Mouse (Mus musculus) G1E-ER4 (cell line): ENCODE measurements around the gene Fbxw4. TPM values are rescaled to one million over a fixed set of nuclear protein-coding genes. Genes with fewer than 3 reads are reported as not detected.

Experiments
- GATA1 ChIP-seq: IDR thresholded peaks from one replicate; pipeline ENCODE4 v1.8.0; 2012; ENCODE audit warnings: low read length, inconsistent platforms
- polyA plus RNA-seq: library from polyadenylated mRNA; stranded (reverse); fragments of >175 nt; gene quantifications from 2 replicates; pipeline ENCODE4 v1.2.3, GENCODE M21; 2012

Fbxw4 gene
- polyA plus RNA-seq, 1 experiment = 45.7 TPM

DNA sequence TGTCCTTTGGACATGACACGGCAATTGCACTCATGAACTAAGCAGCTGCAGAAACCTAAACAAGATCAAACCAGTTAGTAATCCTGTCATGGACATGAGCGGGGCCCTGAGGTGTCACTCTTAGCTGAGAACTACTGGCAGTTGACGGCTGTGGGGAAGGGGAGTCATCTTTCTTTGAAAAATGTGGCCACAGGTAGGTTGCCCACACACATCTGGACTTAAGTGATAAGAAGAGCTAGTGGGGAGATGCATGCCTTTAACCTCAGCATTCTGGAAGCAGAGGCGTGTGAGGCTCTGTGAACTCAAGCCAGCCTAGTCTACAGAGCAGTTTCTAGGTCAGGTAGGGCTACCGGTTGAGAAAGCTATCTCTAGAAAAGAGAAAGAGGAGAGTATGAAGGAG lies 57.5 kb downstream of the Fbxw4 start:
- peak; percentile 36 for TF ChIP-seq GATA1

DNA sequence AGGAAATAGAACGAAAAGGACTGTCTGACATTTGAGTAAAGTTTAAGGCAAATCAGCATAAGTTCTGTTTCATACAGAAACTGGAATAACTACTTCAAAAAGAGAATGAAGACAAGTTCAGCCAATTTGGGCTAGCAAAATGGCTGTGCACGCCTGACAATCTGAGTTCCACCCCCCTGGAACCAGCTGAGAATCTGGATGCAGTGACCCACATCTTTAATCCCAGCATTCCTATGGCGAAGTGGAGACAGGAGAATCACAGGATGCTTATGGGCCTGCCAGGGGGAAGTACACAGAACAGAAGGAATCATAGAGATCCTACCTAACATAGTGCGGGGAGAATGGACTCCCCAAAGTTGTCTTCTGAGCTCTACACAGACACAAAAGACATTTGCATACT lies 63.0 kb downstream of the Fbxw4 start:
- no peak for TF ChIP-seq GATA1

DNA sequence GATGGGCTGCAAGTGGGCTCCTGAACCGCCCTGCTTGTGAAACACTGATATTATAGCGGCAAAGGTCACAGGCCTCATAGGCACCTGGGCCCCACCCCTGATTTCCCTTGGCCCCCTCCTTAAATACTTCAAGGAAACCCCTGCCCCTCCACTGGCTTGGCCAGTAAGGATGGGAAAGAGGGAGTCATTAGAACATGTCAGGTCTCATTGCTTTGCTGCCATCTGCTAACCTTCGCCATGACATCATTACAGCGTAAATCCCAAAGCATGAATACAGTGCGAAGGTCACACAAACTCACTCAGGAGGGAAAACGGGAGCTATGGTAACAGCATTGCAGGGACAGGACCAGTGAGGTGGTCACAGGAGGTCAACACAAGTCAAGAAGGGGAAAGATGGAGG lies 63.7 kb downstream of the Fbxw4 start:
- TF ChIP-seq GATA1 = no peak

DNA sequence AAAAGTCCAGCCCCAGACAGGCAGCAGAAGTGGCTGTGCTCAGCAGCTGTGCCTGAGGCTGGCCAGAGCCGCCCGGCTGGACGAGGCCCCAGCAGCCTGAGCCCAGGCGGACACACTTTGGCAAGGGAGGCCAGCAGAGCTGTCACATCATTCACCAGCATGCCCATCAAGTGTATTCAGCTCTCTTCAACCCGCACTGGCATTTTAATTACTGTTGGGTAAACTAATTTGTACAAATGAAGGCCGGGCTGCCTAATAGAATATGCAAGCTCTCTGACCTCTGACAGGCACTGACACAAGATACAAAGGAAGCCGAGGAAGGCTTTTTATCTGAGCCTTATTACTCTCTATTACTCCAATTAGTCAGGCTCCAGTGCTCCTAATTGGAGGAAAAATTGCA lies 64.1 kb downstream of the Fbxw4 start:
- no peak for TF ChIP-seq GATA1

DNA sequence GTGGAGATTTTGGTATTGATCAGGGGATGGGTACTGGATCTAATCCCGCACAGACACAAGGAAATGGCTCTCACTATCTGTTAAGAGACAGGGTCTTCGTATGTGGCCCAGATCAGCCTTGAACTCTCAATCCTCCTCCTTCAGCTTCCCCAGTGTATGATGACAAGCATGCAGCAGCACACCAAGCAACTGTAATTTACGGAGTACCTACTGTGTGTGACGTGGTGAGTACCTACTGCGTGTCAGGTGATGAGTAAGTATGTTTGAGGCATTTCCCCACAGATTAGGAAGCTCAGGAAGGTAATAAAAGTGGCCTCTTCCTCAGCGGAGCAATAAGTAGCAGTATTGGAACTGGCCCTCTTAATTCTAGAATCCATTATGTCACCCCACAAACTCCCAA lies 64.6 kb downstream of the Fbxw4 start:
- no peak for TF ChIP-seq GATA1

DNA sequence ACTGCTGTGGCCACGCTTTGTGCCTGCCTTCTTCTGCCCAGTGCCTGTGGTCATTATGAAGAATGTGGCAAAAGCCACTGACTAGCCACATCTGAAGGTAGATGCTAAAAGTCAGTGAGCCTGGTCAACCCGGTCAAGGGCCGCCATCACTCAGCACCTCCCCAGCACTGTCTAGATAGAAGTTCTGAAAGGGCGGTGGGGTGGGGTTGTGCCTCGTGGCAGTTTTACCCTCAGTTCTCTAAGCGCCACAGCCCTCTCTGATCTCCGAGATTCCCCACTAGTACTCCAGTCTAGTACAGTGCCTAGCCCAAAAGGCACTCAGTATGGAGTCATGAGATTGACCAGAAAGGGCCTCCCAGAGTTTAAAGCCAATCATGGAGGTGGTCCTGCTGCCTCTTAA lies 66.0 kb downstream of the Fbxw4 start:
- TF ChIP-seq GATA1 = no peak

DNA sequence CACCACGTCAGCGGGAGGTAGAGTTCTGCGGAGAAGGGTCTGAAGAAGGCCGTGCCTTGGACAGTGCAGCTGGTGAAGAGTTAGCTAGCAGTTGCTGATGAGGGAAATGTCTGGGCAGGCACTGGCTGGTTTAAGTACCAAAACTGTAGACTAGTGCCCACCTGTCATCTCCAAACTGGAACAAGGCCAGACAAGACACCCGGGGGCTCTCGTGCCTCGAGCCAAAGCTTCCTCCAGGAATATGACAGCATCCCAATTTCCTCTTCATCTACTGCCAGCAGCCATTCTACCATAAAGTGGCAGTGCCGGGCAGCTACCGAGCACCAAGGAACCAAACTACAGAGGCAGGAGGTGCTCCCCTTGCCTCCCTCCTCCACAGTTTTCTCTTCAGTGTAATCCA lies 67.2 kb downstream of the Fbxw4 start:
- TF ChIP-seq GATA1 = no peak

DNA sequence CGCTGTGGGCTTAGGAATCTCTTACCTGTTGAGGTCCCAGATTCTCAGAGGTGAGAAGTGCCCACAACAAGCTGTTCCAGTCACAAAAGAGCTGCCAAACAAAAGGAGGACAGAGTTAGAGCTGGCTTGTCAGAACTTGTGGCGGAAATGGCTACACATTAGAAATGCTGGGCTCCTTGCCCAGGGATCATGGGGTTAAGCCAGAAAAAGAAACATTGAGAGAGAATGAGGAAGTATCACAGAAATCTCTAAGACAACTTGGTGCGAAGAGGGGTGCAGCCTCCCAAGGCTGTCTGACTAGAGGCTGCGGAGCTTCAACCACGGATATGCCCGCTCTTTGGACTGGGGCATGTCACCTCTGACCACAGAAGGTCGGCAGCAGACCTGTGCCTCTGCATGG lies 68.4 kb downstream of the Fbxw4 start:
- no peak for TF ChIP-seq GATA1

DNA sequence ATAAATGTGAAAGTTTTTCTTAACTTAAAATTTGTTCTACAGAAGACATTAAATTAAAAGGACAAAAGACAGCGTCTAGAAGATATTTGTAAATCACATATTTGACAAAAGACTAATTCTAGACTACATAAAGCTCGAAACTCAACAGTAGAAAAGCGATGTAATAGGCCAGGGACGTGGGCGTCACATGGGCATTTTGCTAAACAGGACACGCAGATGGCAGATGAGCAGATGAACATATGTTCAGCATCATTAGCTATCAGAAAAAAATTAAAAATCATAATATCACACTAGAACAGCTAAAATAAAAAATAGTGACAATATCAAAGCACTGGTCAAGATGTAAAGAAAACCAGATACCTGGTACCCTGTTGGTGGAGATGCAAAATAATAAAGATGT lies 70.4 kb downstream of the Fbxw4 start:
- no peak for TF ChIP-seq GATA1

DNA sequence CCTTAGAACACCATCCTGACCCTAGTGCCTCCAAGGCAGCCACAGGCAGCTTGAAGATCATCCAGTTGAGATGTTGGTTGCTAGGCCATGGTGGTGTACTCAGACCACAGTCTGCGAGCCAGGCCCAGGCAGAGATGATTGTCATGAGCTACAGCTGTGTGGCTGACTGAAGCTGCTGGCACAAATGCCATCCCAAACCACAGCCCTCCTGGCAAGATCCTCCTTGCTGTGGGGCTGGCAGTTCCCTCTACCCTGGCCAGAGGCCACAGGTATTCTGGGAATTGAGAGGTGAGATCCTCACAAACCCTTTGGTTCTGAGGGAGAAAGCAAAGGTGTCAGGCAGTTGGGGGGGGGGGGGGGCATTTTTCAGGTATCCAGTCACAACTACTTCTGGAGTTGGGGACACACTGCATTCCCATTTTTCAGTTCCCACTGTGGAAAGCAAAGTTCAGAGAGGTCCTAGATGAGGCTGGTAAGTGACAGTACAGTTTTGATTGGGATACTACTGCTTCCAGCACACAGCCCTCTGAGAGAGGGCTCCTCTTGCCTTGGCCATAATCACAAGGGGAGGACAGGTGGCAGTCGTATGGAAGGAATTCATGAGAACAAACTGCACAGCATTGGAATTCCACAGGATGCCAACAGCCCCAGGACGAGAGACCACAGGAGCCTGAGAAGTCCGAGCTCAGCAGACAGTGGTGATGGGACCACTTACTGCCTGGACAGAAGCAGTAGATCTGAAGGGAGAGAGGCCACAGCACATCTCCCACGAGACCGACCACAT lies 72.4 kb downstream of the Fbxw4 start:
- TF ChIP-seq GATA1 = no peak

DNA sequence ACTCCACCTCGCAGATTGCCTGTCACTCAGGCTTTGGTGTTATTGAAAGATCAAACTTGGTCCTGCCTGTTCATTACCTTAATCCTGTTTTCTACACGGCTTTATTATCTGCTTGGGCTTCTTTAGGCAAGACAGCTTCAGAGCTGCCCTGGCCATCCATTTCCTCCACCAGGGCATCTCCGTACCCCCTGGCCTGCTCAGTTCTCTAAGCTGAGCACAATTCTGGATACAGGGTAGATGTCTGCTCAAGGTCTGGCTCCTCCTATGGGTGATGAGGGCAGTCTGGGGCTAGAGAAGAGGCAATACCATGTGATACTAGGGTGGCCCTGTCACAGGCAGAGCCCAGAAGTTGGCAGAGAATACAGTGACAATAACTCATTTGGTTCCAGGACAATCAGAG lies 73.3 kb downstream of the Fbxw4 start:
- TF ChIP-seq GATA1 = no peak

DNA sequence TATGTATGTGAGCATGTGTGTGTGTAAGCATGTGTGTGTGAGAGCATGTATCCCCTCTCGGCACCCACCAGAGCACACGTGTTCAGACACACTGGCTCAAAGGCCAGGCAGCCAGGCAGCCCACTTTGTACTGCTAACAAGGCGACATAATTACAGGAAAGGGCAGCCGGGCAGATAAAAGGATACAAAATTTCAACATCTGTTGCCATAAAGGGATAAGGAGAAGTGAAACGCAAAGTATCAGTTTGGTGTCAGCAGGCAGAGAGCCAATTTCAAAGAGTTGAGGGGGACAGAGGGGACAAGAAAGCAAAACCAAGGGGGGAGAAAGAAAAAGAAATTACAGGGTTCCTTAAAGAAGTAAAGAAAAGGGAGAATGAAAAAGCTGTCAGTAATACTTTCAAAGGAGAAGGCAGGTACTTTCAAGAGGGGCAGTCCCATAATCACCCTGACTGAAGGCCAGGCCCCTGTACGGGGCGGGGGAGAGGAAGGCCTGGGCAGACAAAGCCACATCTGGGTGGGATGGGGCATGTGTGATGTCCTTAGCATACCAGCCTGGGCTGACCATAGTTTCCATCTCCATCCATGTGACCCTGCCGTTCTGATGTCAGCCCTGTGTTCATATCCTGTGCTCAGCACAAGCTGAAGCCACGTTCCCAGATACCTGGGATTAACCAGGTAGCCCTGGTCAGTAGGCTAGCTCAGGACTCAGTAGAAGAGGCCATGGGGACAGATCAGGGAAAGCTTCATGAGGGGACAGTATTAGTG lies 75.1 kb downstream of the Fbxw4 start:
- TF ChIP-seq GATA1 = no peak

DNA sequence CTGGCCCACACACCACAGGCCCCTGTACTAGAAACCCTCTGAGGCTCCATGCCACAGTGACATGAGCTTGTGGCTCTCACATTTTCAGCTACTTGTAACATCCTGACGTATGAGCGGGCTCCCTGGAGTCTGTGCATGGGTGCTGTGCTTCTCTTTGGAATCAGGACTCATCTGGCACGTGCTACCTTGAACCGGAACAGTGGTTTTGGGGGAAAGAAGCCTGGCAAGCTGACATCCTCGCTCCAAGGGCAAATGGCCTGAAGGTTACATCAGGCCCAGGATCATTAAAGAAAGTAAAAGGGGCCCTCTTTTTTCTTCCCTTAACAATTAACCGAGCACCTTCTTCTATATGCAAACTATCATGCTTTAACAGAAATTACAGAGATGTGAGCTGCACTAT lies 77.0 kb downstream of the Fbxw4 start:
- no peak for TF ChIP-seq GATA1

DNA sequence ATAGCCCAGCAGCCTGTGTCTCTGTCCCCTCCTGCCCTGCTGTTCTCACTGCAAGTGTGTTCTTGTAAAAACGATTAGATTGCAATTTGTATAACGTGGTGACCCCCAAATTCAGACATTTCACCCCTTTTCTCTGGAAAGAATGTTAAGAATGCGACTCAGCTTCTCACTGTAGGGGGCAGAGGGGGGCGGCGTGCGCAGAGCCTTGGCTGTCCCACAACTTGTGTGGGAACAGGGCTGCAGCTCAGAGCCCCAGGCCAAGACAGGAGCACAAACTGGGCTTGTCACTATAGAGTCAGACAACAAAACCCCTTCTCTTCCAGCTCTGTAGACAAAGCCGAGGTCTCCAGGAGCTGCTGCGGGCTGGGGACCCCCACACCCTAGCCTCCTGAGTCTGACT lies 78.0 kb downstream of the Fbxw4 start:
- TF ChIP-seq GATA1 = no peak

DNA sequence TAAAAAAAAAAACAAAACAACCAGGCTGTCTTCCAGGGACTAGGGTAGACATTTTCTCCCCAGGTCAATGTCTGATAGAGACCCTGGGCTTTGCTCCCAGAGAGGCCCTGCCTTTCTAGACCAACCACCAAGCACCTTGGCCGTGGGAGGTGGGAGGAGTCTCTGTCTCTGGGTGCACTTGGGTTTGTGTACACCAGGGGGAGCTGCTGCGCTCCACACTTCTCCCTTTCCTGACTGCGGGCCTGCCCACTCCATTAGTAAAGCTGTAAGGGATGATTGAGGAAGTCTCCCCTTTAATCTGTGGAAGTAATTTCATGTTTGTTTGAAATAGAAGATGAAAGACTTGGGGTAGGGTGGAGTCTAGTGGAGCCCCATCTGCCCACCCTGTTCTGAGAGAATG lies 78.9 kb downstream of the Fbxw4 start:
- TF ChIP-seq GATA1 = no peak

DNA sequence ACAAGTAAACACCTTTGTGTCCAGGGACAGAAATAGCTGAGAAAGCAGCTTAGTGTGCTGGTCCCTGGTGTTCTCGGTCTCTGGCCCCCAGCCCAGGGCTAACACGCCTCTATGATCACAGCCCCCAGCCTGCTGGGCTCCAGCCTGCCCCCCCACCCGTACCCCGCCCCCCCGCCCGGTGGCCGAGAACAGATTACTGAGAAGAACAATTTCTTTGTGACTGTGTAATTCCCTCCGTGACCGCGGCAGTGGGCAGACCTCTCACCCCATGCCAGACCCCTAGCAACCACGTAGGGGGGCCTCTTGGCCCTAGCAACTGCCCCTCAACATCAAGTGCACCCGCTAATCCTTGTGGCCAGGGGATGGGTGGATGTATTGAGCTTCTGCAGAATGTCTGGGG lies 79.9 kb downstream of the Fbxw4 start:
- TF ChIP-seq GATA1 = no peak

DNA sequence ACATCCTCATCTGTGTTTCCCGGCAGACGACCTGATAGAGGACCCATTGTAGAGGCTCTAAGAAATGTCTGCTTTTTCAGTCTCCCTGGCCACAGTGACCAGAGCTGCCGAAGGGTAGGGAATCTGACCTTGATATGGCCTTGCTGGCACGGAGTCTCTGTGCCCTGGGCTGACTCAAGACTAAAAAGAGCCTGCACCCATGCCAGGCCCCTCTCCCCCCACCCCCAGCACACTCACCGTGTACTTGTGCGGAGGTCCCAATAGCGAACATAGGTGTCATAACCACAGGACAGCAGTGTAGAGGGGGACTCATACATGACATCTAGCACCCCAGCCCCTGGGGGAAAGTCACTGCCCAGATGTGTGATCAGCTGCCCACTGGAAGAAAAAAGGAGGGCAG lies 80.7 kb downstream of the Fbxw4 start:
- no peak for TF ChIP-seq GATA1

DNA sequence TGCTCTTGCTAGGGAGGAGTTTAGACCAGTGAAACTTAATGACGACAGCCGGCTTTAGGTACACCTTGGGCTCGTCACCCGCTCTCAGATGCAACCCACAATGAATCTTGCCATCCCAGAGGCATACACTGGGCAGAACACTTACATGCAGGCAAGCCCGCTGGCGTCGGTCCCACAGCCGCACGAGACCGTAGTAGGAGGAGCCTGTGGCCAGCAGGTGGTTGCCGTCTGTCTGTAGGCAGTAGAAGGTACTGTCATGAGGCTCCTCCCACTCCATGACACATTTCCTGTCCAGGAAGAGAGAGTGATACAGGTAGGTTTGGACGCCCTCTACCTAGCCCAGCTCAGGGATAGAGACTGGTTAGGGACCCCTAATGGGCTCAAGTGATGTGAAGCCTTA lies 81.1 kb downstream of the Fbxw4 start:
- TF ChIP-seq GATA1 = no peak
